Mouse (Mus musculus) left cerebral cortex, postnatal 10 days (tissue): ENCODE results near the gene Ptprz1. TPM values are rescaled to one million over a fixed set of nuclear protein-coding genes. Genes with fewer than 3 reads are reported as not detected.
A peak's percentile ranks its signal among the peaks of the same experiment; 100 is the strongest.

Source experiments
- DNase-seq, 2 experiments: peaks; one replicate each; pipeline ENCODE4 v3.0.0; 2021 to 2022; ENCODE audit warnings: low spot score in 2 of 2, mixed read lengths in 1 of 2; ENCODE audit errors: extremely low spot score in 1 of 2
- intact Hi-C: fragments of 180-260 bp; cut with DNase I; formaldehyde crosslinking; loops from one replicate; pipeline ENCODE4 v1.15.1; 2025
- total RNA-seq, 2 experiments: library from RNA; stranded (reverse); gene quantifications; 2 replicates each; pipeline ENCODE4 v1.2.3; 2021

The Ptprz1 gene
- total RNA-seq: 100 to 1,000 TPM; 304 to 309 TPM

- DNase-seq: peak; percentile 60 to 87
- intact Hi-C loops: loop anchor here (5.0 kb wide), 1 partner anchor 38 kb away; no protein-coding TSS in a partner anchor
Observed at GRCm38 (mm10) chr6:22874781-22875613, at the start of gene Ptprz1. Ptprz1 (plus strand) TSS chr6:22875502.

GRCm38 (mm10) chr6:22833637-22834036 lies 41.7 kb upstream of the Ptprz1 start:
- intact Hi-C loops: no loop called here
- peak; percentile 53 to 75 for DNase-seq

GRCm38 (mm10) chr6:22834100-22834970 lies 41.0 kb upstream of the Ptprz1 start:
- DNase-seq: peak; percentile 53 to 73
- intact Hi-C loops: no loop called here

- peak in 1 of 2 experiments; percentile 46 for DNase-seq
- intact Hi-C loops: loop anchor here (2.0 to 5.0 kb wide), 2 partner anchors 39 to 81 kb away; no protein-coding TSS in a partner anchor
Observed at GRCm38 (mm10) chr6:22875614-22876541, 576 bp downstream of the Ptprz1 start.

GRCm38 (mm10) chr6:22887978-22888377 lies 12.7 kb downstream of the Ptprz1 start:
- DNase-seq: peak in 1 of 2 experiments; percentile 36
- intact Hi-C loops: no loop called here

- intact Hi-C loops: no loop called here
- no peak for DNase-seq
Observed at GRCm38 (mm10) chr6:22889333-22889732, 14.0 kb downstream of the Ptprz1 start.

GRCm38 (mm10) chr6:22901983-22902382 lies 26.7 kb downstream of the Ptprz1 start:
- DNase-seq: no peak
- intact Hi-C loops: no loop called here

- intact Hi-C loops: no loop called here
- DNase-seq: no peak
Observed at GRCm38 (mm10) chr6:22908510-22909256, 33.4 kb downstream of the Ptprz1 start.

GRCm38 (mm10) chr6:22909257-22909907 lies 34.1 kb downstream of the Ptprz1 start:
- no peak for DNase-seq
- intact Hi-C loops: no loop called here

- intact Hi-C loops: no loop called here
- no peak for DNase-seq
Observed at GRCm38 (mm10) chr6:22909908-22910260, 34.6 kb downstream of the Ptprz1 start.

GRCm38 (mm10) chr6:22922880-22923279 lies 47.6 kb downstream of the Ptprz1 start:
- intact Hi-C loops: no loop called here
- DNase-seq: no peak

GRCm38 (mm10) chr6:22932768-22933265 lies 57.5 kb downstream of the Ptprz1 start:
- intact Hi-C loops: no loop called here
- DNase-seq: no peak

GRCm38 (mm10) chr6:22937126-22937525 lies 61.8 kb downstream of the Ptprz1 start:
- intact Hi-C loops: no loop called here
- no peak for DNase-seq

- DNase-seq: no peak
Observed at GRCm38 (mm10) chr6:22937526-22937925, 62.2 kb downstream of the Ptprz1 start.

GRCm38 (mm10) chr6:22944191-22944590 lies 68.9 kb downstream of the Ptprz1 start:
- DNase-seq: no peak
- intact Hi-C loops: no loop called here

More at GRCm38 (mm10) chr6:22937526-22937925, 62.2 kb downstream of the Ptprz1 start:
- intact Hi-C loops: no loop called here

- no peak for DNase-seq
- intact Hi-C loops: no loop called here
Observed at GRCm38 (mm10) chr6:22963374-22963773, 88.1 kb downstream of the Ptprz1 start.

- intact Hi-C loops: no loop called here
- no peak for DNase-seq
Observed at GRCm38 (mm10) chr6:22968073-22968472, 92.8 kb downstream of the Ptprz1 start.
